Mouse (Mus musculus) myocyte (in vitro differentiated cells): Measurements from ENCODE around the gene Larp4.

Experiments
- E2F4 ChIP-seq: IDR thresholded peaks from one replicate; pipeline ENCODE4 v1.6.1; 2011; ENCODE audit warnings: mild to moderate bottlenecking, control low read depth, moderate library complexity; ENCODE audit not compliant: insufficient read depth
- MAX ChIP-seq: IDR thresholded peaks from one replicate; pipeline ENCODE4 v1.6.1; 2011; ENCODE audit warnings: low read depth, mild to moderate bottlenecking, control low read depth
- MYOD1 ChIP-seq, 3 experiments: IDR thresholded peaks; one replicate each; pipeline ENCODE4 v1.6.1; 2011; ENCODE audit warnings: control low read depth in 2 of 3, low read depth in 2 of 3, mild to moderate bottlenecking in 2 of 3, moderate library complexity in 1 of 3; ENCODE audit not compliant: insufficient read length in 2 of 3, control insufficient read depth in 1 of 3
- MYOG ChIP-seq, 3 experiments: IDR thresholded peaks; one replicate each; pipeline ENCODE4 v1.6.1; 2011; ENCODE audit warnings: control low read depth in 2 of 3, low read depth in 2 of 3, mild to moderate bottlenecking in 2 of 3; ENCODE audit not compliant: insufficient read length in 2 of 3, control insufficient read depth in 1 of 3, insufficient read depth in 1 of 3
- POLR2A ChIP-seq: IDR thresholded peaks from one replicate; pipeline ENCODE4 v1.6.1; 2011; ENCODE audit warnings: low read depth, mild to moderate bottlenecking, control low read depth, moderate library complexity; ENCODE audit not compliant: insufficient read length
- POLR2AphosphoS2 ChIP-seq: IDR thresholded peaks from one replicate; pipeline ENCODE4 v1.6.1; 2011; ENCODE audit warnings: low read depth, control low read depth; ENCODE audit not compliant: insufficient read length
- TCF12 ChIP-seq: IDR thresholded peaks from one replicate; pipeline ENCODE4 v1.6.1; 2011; ENCODE audit warnings: mild to moderate bottlenecking, control low read depth; ENCODE audit not compliant: poor library complexity, insufficient read depth, severe bottlenecking
- TCF3 ChIP-seq: IDR thresholded peaks from one replicate; pipeline ENCODE4 v1.6.1; 2011; ENCODE audit warnings: low read depth, control low read depth; ENCODE audit not compliant: insufficient read length
- USF1 ChIP-seq: IDR thresholded peaks from one replicate; pipeline ENCODE4 v1.6.1; 2011; ENCODE audit warnings: low read depth, mild to moderate bottlenecking, control low read depth, moderate library complexity

DNA sequence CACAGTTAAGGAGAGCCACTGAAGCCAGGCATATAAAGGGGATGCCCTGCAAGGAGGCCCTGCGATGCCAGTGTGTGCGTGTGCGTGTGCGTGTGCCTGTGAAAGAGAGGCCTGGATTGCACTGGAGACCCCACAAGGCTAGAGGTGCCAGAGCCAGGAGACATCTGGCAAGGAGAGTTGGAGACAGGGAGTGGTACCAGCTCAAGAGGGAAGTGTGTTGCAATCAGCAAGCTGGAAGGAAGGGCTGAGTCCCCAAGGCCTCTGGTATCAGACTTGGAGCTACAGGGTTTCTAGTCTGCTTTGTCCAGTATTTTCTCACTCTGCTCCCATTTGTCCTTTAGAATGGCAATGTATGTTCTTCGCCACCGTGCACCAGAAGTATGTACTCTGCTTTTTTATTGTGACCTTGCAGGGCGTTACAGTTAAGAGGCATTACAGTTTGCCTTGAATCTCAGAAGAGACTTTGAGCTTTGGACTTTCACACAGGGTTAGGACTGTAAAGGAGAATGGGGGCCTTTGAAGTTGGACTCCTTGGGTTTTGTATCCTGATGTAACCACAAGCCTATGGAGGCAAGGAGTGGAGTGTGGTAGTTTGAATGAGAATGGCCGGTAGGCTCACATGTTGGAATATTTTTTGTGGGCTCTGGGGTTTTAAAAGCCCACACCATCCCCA, 4.6 kb upstream of the Larp4 start:
- no peak for TF ChIP-seq MAX
- TF ChIP-seq POLR2A, result no peak
- no peak for TF ChIP-seq USF1
- no peak for TF ChIP-seq TCF12
- no peak for TF ChIP-seq E2F4
- no peak for TF ChIP-seq TCF3
- TF ChIP-seq POLR2AphosphoS2, result no peak
- no peak for TF ChIP-seq MYOD1 (IDR thresholded peaks at IDR 0.05; ENCODE audit: control insufficient read depth in 1 of 3, insufficient read length in 2 of 3, low read depth in 2 of 3)
- TF ChIP-seq MYOG (IDR thresholded peaks at IDR 0.05; ENCODE audit: control insufficient read depth in 1 of 3, insufficient read depth in 1 of 3, insufficient read length in 2 of 3, low read depth in 2 of 3), result no peak
